Mouse (Mus musculus) bone marrow, adult 2 months (tissue): ENCODE data around the gene Slc6a21. TPM values are rescaled to one million over a fixed set of nuclear protein-coding genes. Genes with fewer than 3 reads are reported as not detected.

ENCODE experiments used
- H3K27ac ChIP-seq: fragments of 200-500 bp; 2 replicates; pipeline ENCODE4 v1.5.1; 2012; ENCODE audit warnings: low read depth, mild to moderate bottlenecking, control low read depth, inconsistent platforms, low read length; ENCODE audit not compliant: control insufficient read depth, poor library complexity, insufficient read depth
- H3K4me1 ChIP-seq: fragments of 200-500 bp; 2 replicates; pipeline ENCODE4 v1.6.1; 2011; ENCODE audit warnings: low read length; ENCODE audit not compliant: control insufficient read depth, insufficient read depth
- H3K4me3 ChIP-seq: fragments of 200-500 bp; replicated peaks from 2 replicates; pipeline ENCODE3; 2011; ENCODE audit warnings: mild to moderate bottlenecking, low read depth, low read length, control low read depth; ENCODE audit not compliant: control insufficient read depth
- CTCF ChIP-seq: fragments of 200-500 bp; IDR thresholded peaks from 2 replicates; pipeline ENCODE4 v1.5.1; 2011; ENCODE audit warnings: low read length, control low read depth; ENCODE audit not compliant: control insufficient read depth, insufficient read depth
- POLR2A ChIP-seq: fragments of 200-500 bp; IDR thresholded peaks from 2 replicates; pipeline ENCODE4 v1.6.1; 2011; ENCODE audit warnings: low read depth, mild to moderate bottlenecking, control low read depth, low read length, borderline replicate concordance; ENCODE audit not compliant: control insufficient read depth
- WGBS: fragments of 180-500 bp; shearing (Covaris S2); methylation state at CpG from one replicate; pipeline ENCODE4 v1.1.7; 2018; 5-methylcytosine and 5-hydroxymethylcytosine counted together
- polyA plus RNA-seq: library from polyadenylated mRNA; stranded (reverse); fragments of >200 nt; gene quantifications from 2 replicates; pipeline ENCODE4 v1.2.4, GENCODE M21; 2011; ENCODE audit warnings: low replicate concordance; ENCODE audit not compliant: missing spikeins, insufficient read depth, insufficient read length

Gene Slc6a21
- polyA plus RNA-seq, 1 experiment: not detected

DNA sequence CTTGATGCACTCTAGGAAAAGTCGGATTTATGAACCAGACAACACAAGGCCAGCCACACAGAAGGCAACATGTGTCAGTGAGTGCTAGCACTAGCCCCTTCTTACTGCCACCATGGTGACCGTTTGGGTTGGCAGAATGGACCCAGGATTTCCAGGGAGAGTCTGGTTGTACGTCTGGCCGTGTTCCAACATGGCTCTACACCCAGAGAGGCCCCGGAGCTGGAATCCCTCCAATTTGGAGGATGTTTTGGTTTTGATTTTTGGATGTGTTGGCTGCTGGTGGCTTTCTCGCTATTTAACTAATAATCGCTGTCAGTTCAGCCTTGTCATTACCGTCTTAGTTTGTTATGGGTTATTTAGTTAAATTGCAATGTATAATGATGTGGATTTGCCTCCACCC, 25.3 kb downstream of the Slc6a21 start:
- Histone ChIP-seq H3K27ac (no peak overlapping the region), H3K4me3 (no peak overlapping the region), H3K4me1 (no peaks in the 10 kb centered on the region)
- 86% methylated on average over 8 of the region's 8 CpGs for WGBS
- no peak for TF ChIP-seq POLR2A

DNA sequence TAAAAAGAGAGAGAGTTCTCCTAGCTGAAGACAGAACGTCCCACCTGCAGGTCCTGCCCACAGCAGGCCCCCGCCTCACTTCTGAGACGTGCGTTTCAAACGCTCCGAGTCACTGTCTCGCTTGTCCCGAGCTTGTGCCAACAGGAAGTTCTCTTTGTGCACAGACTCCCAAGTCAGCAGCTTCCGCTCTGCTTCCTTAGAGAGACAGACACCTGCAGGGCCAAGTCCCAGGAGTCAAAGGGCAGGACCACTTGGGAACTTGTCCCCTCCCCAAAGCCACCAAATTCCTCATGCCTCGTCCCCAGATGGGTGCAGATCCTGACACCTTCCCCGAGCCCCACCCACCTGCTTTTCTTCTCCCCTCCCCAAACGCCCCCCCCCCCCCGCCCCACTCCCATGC, 27.6 kb downstream of the Slc6a21 start:
- WGBS: 45% methylated on average over 12 of the region's 13 CpGs
- TF ChIP-seq POLR2A (no peak), CTCF (no peak)
- Histone ChIP-seq H3K27ac (no peak overlapping the region), H3K4me1 (peaks cover 2% of the 10 kb centered on the region; the same call in 1 of the 2 replicates), H3K4me3 (no peak overlapping the region)

DNA sequence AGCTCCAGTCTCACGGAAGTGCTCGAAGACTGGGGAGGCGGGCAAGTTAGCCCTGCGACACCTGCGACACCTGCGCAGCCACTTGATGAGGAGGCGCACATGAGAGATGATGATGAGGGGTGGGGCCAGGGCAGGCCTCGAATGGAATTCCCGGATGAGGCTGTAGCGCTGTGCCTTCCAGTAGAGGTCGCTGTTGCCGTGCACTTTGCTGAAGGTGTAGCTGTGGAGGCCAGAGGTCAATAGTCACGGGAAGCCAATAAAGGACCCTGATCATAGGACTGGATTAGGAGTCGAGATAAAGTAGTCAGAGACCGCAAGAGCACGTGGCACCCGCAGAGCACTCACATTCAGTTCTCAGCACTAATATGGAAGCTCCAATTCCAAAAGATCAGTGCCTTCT, 28.0 kb downstream of the Slc6a21 start:
- Histone ChIP-seq H3K27ac (no peak overlapping the region), H3K4me3 (no peak overlapping the region), H3K4me1 (peaks cover 2% of the 10 kb centered on the region; the same call in 1 of the 2 replicates)
- no peak for TF ChIP-seq POLR2A
- peak; percentile 63 for TF ChIP-seq CTCF
- WGBS: 30% methylated on average over 17 of the region's 17 CpGs

DNA sequence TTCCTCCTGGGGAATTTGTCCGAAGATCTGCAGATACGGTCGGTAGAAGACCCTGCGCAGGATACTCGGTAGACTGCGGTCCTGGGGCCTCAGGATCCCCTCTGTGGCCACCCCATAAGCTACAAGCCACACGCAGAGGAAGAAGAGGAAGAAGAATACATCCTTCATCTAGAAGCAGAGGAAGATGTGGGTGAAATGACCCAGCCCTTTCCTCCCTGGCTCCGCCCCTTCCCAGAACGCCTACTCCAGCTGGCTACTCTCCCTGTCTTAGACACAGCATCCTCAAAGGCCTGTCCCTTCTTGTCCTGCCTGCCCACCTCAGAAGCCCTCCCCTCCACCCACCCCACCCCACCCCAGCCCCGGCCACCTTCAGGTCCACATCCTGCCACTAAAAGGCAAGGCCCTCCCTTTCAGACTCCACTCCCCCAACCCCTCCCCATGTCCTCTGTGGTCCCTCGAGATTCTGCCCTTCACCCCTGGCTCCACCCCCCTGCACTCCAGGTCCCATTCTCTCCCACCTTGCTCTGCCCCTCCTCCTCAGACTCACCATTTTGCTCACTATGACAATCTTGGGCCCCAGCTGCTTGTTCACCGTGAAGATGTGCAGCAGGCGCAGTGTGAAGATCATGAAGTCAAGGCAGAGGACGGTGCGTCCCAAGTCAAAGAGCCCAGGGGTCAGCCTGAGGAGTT, 31.4 kb downstream of the Slc6a21 start:
- Histone ChIP-seq H3K4me1 (peaks cover 2% of the 10 kb centered on the region; the same call in 1 of the 2 replicates), H3K27ac (no peak overlapping the region), H3K4me3 (no peak overlapping the region)
- 26% methylated on average over 15 of the region's 15 CpGs for WGBS
- no peak for TF ChIP-seq POLR2A
- TF ChIP-seq CTCF: no peak

DNA sequence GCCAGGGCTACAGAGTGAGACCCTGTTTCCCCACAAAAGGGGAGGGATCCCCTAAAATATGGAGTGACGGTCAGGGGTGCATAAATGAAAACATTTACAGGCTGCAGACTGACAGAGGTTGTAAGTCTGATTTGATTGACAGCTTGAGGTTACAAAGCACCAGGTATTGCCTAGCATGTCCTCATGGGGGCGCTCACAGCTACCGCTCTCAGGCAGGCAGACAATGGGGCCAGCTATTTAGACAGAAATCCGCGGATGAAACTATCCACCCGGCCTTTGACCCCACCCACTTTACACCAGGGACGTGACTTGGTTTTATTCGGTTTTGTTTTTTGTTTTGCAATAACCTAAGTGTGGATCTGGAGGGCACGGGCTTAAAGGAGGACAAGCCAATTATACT, 32.1 kb downstream of the Slc6a21 start:
- WGBS: 20% methylated on average over 9 of the region's 9 CpGs
- TF ChIP-seq CTCF (peak; percentile 56), POLR2A (no peak)

DNA sequence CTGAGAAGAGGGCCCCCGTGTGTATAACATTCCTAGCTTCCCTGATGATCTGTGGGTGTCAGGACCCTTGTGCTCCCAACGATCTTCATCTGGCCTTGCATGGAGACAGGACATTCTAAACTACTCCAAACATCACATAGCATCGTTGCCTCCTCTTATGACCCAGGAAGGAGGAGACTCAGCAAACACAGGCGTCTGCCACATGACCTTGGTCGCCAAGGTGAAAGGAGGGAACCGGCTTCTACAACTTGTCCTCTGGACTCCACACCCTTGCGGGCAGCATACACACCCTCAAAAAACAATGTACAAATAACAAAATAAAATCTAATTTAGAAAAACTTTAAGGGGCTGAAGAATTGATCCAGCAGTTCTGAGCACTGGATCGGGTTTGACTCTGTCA, 34.7 kb downstream of the Slc6a21 start:
- WGBS: 76% methylated on average over 8 of the region's 8 CpGs
- no peak overlapping the region for H3K4me3 ChIP-seq
- H3K27ac ChIP-seq: no peak overlapping the region
- H3K4me1 ChIP-seq: peaks cover 2% of the 10 kb centered on the region; the same call in 1 of the 2 replicates
- TF ChIP-seq CTCF (no peak), POLR2A (no peak)

More for the DNA sequence above, 32.1 kb downstream of the Slc6a21 start:
- H3K4me3 ChIP-seq: no peak overlapping the region
- H3K27ac ChIP-seq: no peak overlapping the region
- H3K4me1 ChIP-seq: peaks cover 2% of the 10 kb centered on the region; the same call in 1 of the 2 replicates

DNA sequence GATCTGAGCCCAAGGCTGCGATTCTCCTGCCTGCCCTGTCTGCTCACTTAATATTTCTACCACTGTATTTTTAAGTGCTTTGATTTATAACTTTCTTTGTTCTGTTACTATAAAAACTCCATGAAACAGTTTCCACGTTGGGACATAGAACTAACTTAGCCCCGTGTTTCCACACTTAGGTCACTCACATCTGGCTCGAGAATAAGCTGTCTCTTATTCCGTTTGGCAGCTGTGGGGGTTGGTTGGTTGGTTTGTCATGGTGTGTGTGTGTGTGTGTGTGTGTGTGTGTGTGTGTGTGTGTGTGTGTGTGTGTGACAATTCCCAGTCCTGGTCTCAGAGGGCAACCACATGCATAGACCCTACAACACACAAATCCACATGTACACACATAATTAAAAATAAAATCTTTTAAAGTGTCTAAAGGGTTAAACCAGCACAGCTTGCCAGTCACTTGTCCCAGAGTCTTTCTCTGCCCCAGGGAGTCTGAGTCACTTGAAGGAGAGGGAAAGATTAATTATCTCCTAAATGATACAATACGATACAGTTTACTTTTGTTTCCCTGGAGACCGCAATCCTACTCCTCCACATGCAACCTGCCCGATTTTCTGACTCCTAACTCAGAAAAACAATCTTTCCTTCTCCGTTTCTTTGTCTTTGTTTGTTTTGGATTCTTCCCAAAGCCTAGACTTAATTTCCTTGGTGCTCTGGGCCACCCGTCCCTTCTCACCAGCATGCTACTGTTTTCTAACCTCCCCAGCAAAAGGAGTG, 35.6 kb downstream of the Slc6a21 start:
- Histone ChIP-seq H3K4me1 (peaks cover 2% of the 10 kb centered on the region; the same call in 1 of the 2 replicates), H3K4me3 (no peak overlapping the region), H3K27ac (no peak overlapping the region)
- TF ChIP-seq CTCF (no peak), POLR2A (no peak)
- WGBS: 68% methylated on average over 10 of the region's 10 CpGs

DNA sequence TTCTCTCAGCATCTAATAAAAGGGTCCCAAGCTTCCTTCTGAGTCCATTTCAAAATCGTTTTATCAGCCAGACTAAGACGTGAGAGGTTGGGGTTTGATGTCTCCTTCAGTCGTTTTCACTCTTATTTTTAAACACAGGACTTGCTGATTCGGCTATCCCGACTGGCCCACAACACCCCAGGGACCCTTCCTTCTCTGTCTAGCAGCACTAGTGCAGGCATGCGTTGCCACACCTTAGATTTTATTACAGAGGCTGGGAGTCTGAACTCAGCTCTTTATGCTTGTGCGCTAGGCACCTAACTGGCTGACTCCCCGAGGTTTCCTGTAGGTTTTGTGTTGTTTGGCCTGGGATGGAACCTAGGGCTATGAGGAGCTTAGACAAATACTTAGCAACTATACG, 36.2 kb downstream of the Slc6a21 start:
- H3K4me1 ChIP-seq: peaks cover 2% of the 10 kb centered on the region; the same call in 1 of the 2 replicates
- no peak overlapping the region for H3K27ac ChIP-seq
- WGBS: 56% methylated on average over 9 of the region's 9 CpGs
- H3K4me3 ChIP-seq: no peak overlapping the region
- no peak for TF ChIP-seq CTCF
- TF ChIP-seq POLR2A: no peak
